Mouse (Mus musculus) WW6 (cell line): ENCODE measurements around the gene Mb21d2.

Experiments used
- DNase-seq: peaks from one replicate; pipeline ENCODE4 v3.0.0-alpha.2; 2013; ENCODE audit warnings: low read depth, low spot score

Gene Mb21d2

GRCm38 (mm10) chr16:28866584-28867295 is 62.7 kb downstream of the Mb21d2 start:
- DNase-seq = no peak

GRCm38 (mm10) chr16:28863616-28864015 is 65.9 kb downstream of the Mb21d2 start:
- no peak for DNase-seq

- DNase-seq = no peak
These were observed 67.4 kb downstream of the Mb21d2 start for GRCm38 (mm10) chr16:28862093-28862492.

- no peak for DNase-seq
These were observed 69.8 kb downstream of the Mb21d2 start for GRCm38 (mm10) chr16:28859678-28860077.

GRCm38 (mm10) chr16:28859009-28859288 is 70.5 kb downstream of the Mb21d2 start:
- DNase-seq = no peak

GRCm38 (mm10) chr16:28858210-28859008 is 71.1 kb downstream of the Mb21d2 start:
- DNase-seq = no peak

GRCm38 (mm10) chr16:28851409-28851821 is 78.1 kb downstream of the Mb21d2 start:
- no peak for DNase-seq

GRCm38 (mm10) chr16:28850881-28851280 is 78.6 kb downstream of the Mb21d2 start:
- no peak for DNase-seq

GRCm38 (mm10) chr16:28846123-28846522 is 83.3 kb downstream of the Mb21d2 start:
- DNase-seq = no peak

- DNase-seq = no peak
These were observed 84.1 kb downstream of the Mb21d2 start for GRCm38 (mm10) chr16:28845336-28845735.

GRCm38 (mm10) chr16:28841102-28841501 is 88.4 kb downstream of the Mb21d2 start:
- no peak for DNase-seq

GRCm38 (mm10) chr16:28840075-28840974 is 89.1 kb downstream of the Mb21d2 start:
- DNase-seq = no peak

- DNase-seq = no peak
These were observed 89.9 kb downstream of the Mb21d2 start for GRCm38 (mm10) chr16:28839575-28839974.

- no peak for DNase-seq
These were observed 91.5 kb downstream of the Mb21d2 start for GRCm38 (mm10) chr16:28838016-28838415.

- DNase-seq = no peak
These were observed 97.3 kb downstream of the Mb21d2 start for GRCm38 (mm10) chr16:28832085-28832635.

- DNase-seq = no peak
These were observed 100.1 kb downstream of the Mb21d2 start for GRCm38 (mm10) chr16:28829263-28829955.

- no peak for DNase-seq
These were observed 104.7 kb downstream of the Mb21d2 start for GRCm38 (mm10) chr16:28824781-28825180.

- DNase-seq = no peak
These were observed 107.7 kb downstream of the Mb21d2 start for GRCm38 (mm10) chr16:28821774-28822173.

GRCm38 (mm10) chr16:28818749-28819285 is 110.7 kb downstream of the Mb21d2 start:
- no peak for DNase-seq

- DNase-seq = no peak
These were observed 116.2 kb downstream of the Mb21d2 start for GRCm38 (mm10) chr16:28813290-28813689.

GRCm38 (mm10) chr16:28809089-28809488 is 120.4 kb downstream of the Mb21d2 start:
- DNase-seq = no peak
